Mouse (Mus musculus) adrenal gland (tissue): ENCODE results near the gene B130006D01Rik.

ENCODE experiments used
- intact Hi-C: fragments of 180-260 bp; cut with DNase I; formaldehyde crosslinking; loops from one replicate; pipeline ENCODE4 v1.15.1; 2025

The B130006D01Rik gene

DNA sequence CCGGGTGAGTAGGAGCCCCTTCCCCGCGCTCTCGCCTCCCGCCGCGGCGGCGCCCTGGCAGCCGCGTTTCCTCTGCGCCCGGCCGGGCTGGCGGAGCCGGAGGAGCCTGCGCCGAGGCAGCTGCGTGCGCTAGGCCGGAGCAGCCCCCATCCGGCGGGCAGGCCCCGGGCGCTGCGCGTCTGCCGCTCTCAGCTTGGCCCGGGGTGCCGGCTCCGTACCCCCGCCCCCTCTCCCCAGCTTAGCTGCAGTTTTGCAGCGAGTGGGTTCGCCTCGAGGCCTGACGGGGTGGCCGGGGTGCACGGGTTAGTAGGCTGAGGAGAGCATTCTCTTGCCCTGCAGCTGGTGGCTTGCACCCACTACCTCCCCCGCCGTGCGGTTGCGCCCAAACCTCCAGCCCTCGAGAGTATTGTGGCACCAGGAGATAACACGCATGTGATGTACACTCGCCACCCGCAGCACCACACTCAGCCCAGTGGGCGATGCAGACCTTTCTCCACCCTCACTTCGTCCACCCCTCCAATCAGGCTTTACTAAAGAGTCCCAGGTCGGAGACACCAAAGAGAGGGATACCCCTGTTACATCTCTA, 10.1 kb upstream of the B130006D01Rik start:
- intact Hi-C loops, result no loop called here

DNA sequence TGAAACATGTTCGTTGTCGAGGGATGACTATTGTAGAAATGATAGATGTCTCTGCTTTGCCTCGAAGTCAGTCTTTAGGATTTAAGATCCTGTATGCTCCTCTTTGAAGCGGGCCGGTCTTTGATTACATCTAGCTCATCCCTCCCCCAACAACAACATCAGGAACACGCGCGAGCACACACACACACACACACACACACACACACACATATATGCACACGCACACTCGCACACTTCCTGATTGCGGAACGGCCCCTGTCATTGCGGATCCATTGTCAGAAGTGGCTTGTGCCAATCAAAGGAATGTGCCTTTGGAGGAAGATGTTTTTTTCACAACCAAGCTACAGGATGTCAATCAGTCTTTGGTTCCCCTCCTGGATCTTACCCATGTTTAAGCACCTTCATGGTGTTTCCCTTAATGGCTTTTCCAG, 9.6 kb upstream of the B130006D01Rik start:
- intact Hi-C loops, result no loop called here

GRCm38 (mm10) chr11:95714411-95714810, 9.0 kb upstream of the B130006D01Rik start:
- intact Hi-C loops, result no loop called here

GRCm38 (mm10) chr11:95716136-95716535, 7.3 kb upstream of the B130006D01Rik start:
- intact Hi-C loops, result no loop called here

GRCm38 (mm10) chr11:95719356-95719755, 4.0 kb upstream of the B130006D01Rik start:
- intact Hi-C loops, result no loop called here

GRCm38 (mm10) chr11:95724466-95724865, 1.1 kb downstream of the B130006D01Rik start:
- intact Hi-C loops, result no loop called here

GRCm38 (mm10) chr11:95726156-95726555, 2.8 kb downstream of the B130006D01Rik start:
- intact Hi-C loops, result no loop called here

DNA sequence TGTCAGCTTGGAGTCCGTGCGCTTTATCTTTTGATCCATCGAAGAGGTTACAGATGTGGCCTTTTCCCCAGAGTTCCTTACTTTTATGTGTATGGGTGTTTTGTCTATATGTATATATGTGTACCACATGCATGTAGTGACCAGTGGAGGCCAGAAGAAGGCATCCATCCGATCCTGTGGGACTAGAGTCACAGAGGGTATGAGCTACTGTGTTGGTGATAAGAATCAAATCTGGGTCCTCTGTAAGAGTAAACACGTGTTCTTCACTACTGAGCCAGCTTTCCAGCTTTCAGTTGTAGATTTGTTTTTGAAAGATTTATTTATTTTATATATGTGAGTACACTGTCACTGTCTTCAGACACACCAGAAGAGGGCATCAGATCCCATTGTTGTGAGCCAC, 4.6 kb downstream of the B130006D01Rik start:
- intact Hi-C loops, result no loop called here

DNA sequence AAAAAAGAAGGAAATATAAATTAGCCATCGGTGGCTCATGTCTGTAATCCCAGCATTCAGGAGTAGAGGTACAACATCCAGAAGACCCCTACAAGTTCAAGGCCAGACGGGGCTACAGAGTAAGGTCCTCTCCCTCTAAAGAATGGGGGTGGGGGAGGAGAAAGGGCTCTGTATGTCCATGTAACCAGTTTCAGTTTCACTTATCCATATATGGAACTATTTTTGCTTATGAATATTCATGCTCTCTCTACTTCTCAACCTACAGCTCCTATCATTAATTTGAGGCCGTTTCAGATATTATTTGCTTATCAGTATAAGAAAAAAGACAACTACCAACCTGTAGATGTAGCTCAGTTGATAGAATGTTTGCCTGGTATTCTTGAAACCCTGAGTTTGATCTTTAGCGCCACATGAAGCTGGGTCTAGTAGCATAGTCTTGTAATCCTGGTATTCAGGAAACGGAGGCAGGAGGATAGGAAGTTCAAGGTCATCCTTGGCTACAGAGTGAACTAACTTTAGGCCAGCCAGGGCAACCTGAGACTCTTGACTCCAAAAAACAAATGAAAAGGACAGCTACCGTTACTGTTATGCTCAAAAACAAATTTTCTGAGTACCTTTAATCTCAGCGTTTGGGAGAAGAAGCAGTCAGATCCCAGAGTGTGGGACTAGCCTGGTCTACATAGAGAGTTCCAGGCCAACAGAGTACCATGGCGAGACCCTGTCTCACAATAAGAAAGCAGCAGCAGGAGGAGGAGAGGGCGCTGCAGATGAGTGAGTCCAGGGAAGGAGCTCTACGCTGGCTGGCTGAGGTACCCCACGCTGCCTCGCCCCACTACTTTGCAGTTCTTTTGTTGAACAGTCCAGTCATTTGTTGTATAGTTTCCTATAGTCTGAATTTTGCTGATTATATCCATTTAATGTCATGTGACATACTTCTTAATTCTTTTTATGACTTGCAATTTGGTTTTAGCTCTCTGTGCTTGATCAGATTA, 5.8 kb downstream of the B130006D01Rik start:
- intact Hi-C loops, result no loop called here

DNA sequence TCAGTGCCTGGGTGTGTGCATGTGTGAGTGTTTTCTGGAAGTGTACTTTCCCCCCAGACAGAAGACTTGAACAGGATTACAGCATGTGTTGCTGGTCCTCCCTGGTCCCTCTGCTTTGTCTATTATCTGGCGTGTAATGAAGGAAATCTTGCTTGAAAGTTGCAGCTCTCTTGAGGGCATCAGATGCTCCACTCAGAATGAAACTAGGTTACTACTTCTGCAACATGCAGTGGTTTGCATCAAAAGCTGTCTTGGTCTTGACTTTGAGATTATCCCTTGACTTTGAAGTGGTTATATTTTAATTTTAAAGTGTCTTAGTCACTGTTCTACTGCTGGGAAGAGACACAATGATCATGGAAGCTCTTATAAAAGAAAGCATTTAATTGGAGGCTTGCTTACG, 11.1 kb downstream of the B130006D01Rik start:
- intact Hi-C loops, result no loop called here

DNA sequence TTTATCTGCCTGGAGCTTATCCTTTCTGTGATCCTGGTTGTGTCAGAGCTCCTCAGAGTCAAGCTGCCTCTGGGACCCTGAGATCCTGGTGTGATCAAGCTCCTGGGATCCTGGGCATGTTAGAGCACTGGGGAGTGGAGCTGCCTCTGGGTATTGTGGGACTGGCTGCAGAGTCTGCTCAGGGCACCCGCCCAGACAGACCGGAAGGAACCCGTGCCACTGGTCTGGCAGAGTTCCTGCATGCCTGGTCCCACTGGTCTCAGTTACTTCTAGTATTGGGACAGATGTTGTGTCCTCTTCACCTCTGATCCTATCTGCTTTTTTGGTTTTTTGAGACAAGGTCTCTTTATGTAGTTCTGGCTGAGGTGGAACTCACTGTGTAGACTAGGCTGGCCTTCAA, 14.4 kb downstream of the B130006D01Rik start:
- intact Hi-C loops, result no loop called here

DNA sequence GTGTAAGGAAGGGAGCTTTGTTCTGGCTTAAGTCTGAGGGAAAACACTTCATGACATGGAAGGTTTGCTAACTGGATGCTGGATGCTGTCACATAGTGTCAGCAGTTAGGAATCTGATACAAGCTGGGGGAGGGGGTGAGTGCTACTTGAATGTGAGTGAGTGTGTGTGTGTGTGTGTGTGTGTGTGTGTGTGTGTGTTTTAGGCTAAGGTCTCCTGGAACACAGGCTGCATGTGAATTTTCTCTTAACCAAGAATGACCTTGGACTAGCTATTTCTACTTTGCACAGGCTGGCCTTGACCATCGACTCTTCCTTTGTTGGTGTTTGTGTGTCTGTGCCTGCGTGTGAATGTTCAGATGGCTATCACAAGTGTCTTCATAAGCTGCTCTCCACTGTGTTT, 21.1 kb downstream of the B130006D01Rik start:
- intact Hi-C loops, result no loop called here

DNA sequence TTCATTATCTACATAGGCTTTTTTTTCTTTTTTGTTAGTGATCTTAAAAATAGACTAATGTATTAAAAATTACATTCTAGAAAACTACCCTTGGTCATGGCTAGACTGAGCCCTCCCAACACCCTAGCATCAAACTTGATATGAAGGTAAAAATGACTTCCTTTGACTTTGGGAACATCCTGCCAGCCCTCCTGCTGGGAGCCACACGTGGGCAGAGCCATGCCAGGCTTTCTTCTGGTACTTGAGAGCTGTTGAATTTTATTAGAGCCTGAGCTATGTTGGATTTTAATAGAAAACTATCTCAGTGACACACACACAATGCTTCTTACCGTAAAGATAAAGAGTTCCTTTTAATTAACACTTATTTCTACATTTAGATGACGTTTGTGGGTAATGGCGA, 23.4 kb downstream of the B130006D01Rik start:
- intact Hi-C loops, result no loop called here

GRCm38 (mm10) chr11:95748331-95748730, 24.9 kb downstream of the B130006D01Rik start:
- intact Hi-C loops, result no loop called here

DNA sequence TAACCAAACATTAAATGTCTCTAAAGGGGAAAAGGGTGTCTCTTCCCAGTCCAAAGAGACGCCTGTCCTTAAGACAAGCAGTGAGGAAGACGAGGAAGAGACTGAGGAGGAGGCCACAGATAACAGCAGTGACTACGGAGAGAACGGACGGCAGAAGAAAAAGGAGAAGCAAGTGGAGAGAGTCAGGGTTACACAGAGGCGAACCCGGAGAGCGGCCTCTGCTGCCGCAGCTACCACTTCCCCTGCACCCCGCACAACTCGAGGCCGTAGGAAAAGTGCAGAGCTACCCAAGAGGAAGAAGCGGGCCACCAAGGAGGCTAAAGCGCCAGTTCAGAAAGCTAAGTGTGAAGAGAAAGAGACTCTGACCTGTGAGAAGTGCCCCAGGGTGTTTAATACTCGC, 26.2 kb downstream of the B130006D01Rik start:
- intact Hi-C loops, result loop anchor here (1.0 to 10.0 kb wide), 2 partner anchors 63 to 215 kb away; no protein-coding TSS in a partner anchor

DNA sequence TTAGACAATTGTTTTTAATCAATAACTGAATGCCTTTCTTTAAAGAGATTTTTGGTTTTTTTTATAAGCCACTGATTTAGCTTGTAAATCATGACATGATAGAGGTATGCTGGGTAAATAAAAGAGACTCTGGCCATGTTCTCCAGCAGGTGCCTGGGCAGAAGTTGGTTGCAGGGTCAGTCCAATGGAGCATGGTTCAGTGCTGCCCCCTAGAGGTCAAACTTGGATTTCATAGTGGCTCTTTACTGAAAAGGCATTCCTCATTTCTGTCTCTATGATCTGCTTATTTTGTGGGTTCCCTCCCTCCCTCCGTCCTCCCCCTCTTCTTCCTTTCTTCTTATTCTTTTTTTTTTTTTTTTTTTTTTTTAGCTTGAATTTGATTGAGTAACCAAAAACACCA, 27.6 kb downstream of the B130006D01Rik start:
- intact Hi-C loops, result loop anchor here (1.0 to 10.0 kb wide), 2 partner anchors 65 to 216 kb away; no protein-coding TSS in a partner anchor

DNA sequence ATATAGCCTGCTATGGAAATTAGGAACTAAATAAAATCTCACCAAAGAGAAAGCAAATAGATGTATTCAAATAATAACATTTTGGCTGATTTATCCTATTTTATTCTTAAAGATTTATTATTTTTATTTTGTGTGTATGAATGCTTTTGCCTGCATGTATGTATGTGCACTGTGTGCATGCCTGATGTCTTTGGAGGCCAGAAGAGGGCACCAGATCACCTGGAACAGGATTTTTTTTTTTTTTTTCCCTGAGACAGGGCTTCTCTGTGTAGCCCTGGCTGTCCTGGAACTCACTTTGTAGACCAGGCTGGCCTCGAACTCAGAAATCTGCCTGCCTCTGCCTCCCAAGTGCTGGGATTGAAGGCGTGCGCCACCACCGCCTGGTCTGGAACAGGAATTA, 31.8 kb downstream of the B130006D01Rik start:
- intact Hi-C loops, result loop anchor here (10.0 kb wide), 1 partner anchor 220 kb away; no protein-coding TSS in a partner anchor

GRCm38 (mm10) chr11:95760521-95760920, 37.1 kb downstream of the B130006D01Rik start:
- intact Hi-C loops, result no loop called here

GRCm38 (mm10) chr11:95762996-95763395, 39.6 kb downstream of the B130006D01Rik start:
- intact Hi-C loops, result no loop called here

GRCm38 (mm10) chr11:95764806-95765205, 41.4 kb downstream of the B130006D01Rik start:
- intact Hi-C loops, result no loop called here

DNA sequence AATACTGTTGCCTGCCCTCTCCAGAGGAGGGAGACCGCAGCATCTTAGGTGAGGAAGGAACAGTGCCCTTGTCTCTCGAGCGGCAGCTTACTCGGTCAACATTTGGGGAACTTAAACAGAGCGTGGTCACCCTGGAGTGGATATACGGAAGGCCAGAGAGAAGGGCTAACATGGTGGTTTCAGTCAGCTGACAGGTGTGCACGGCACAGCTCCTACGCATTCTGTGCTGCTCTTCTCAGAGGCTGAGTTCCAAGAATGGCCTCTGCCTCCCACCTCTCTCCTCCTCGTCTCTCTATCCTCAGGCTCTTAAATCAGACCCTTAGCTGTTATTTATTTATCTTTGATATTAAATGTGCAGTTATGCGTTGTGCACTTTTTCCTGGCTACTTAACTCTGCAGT, 41.9 kb downstream of the B130006D01Rik start:
- intact Hi-C loops, result no loop called here

DNA sequence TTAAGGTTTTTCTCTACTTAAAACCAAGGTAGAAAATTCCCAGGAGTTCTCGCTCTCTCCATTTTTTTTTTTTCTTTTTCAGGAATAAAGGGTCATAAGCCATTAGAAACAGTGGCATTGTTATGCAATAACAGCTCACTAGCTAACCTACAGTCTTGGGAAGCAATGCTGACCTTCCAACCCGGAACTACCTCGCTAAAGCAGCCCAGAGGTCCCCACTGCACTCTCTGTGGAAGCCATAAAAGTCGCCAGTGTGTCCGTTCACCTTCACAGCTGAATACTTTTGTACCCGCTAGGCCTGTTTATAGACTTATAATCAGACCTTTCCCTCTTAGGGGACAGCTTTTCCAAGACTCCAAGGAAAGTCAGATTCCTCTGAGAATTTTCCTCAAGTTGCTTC, 44.9 kb downstream of the B130006D01Rik start:
- intact Hi-C loops, result no loop called here
